Mouse (Mus musculus) limb, embryonic 14.5 days (tissue): Measurements from ENCODE around the gene Olfr1420. TPM values are rescaled to one million over a fixed set of nuclear protein-coding genes. Genes with fewer than 3 reads are reported as not detected.
"Not testable (repeated sequence)": the region's sequence is repeated elsewhere in the genome, so short reads cannot be mapped to it uniquely, and the experiment has no call there.

Experiments used
- ATAC-seq: fragments of 200-750 bp; cut with Nextera tagmentation; 2 replicates; pipeline ENCODE4 v1.8.0; 2017; ENCODE audit warnings: low read depth, moderate number of reproducible peaks, moderate TSS enrichment; ENCODE audit not compliant: low FRiP score
- DNase-seq: peaks from one replicate; pipeline ENCODE4 v3.0.0-alpha.2; 2015; ENCODE audit warnings: low spot score
- H3K27ac ChIP-seq: fragments of 300-500 bp; sonication (generic); replicated peaks from 2 replicates; pipeline ENCODE4 v1.5.1; 2014; ENCODE audit warnings: low read depth, mild to moderate bottlenecking, low read length, moderate library complexity, mixed read lengths
- H3K27me3 ChIP-seq: fragments of 300-500 bp; sonication (generic); 2 replicates; pipeline ENCODE4 v1.6.1; 2014; ENCODE audit warnings: low read length, mixed read lengths; ENCODE audit not compliant: control insufficient read depth, insufficient read depth
- H3K36me3 ChIP-seq: fragments of 300-500 bp; sonication (generic); 2 replicates; pipeline ENCODE4 v1.6.1; 2014; ENCODE audit warnings: mild to moderate bottlenecking, low read length, moderate library complexity, mixed read lengths; ENCODE audit not compliant: control insufficient read depth, insufficient read depth
- H3K4me1 ChIP-seq: fragments of 300-500 bp; sonication (generic); 2 replicates; pipeline ENCODE4 v1.6.1; 2014; ENCODE audit warnings: antibody characterized with exemption, low read length, mixed read lengths; ENCODE audit not compliant: control insufficient read depth, insufficient read depth
- H3K4me2 ChIP-seq: fragments of 300-500 bp; sonication (generic); replicated peaks from 2 replicates; pipeline ENCODE4 v1.6.1; 2014; ENCODE audit warnings: low read depth, mild to moderate bottlenecking, low read length, moderate library complexity; ENCODE audit not compliant: severe bottlenecking
- H3K4me3 ChIP-seq: fragments of 300-500 bp; sonication (generic); replicated peaks from 2 replicates; pipeline ENCODE4 v1.5.1; 2014; ENCODE audit warnings: low read length
- H3K9ac ChIP-seq: fragments of 300-500 bp; sonication (generic); 2 replicates; pipeline ENCODE4 v1.6.1; 2014; ENCODE audit warnings: mild to moderate bottlenecking, low read depth, low read length, moderate library complexity; ENCODE audit not compliant: severe bottlenecking
- H3K9me3 ChIP-seq: fragments of 300-500 bp; sonication (generic); 2 replicates; pipeline ENCODE4 v1.6.1; 2016; ENCODE audit warnings: low read length; ENCODE audit not compliant: control insufficient read depth
- POLR2A ChIP-seq: fragments of 200-500 bp; IDR thresholded peaks from 2 replicates; pipeline ENCODE4 v1.8.0; 2012; ENCODE audit warnings: inconsistent platforms, mild to moderate bottlenecking, moderate library complexity, borderline replicate concordance; ENCODE audit not compliant: insufficient read depth, insufficient read length; ENCODE audit errors: extremely low read depth
- WGBS: fragments of 180-500 bp; shearing (Covaris S2); extraction: QIAGEN DNeasy Blood & Tissue Kit; methylation state at CpG from one replicate; pipeline ENCODE4 v1.1.7; 2014; 5-methylcytosine and 5-hydroxymethylcytosine counted together
- polyA plus RNA-seq, 2 experiments: library from polyadenylated mRNA; depleted of rRNA in 1 of 2; stranded (reverse) in 1 of 2; unstranded in 1 of 2; fragments of >200 nt; fragmentation: Nextera tagmentation in 1 of 2; extraction: Ambion mirVana in 1 of 2; gene quantifications; 2 replicates each; pipeline versions ENCODE4 v1.2.1 to v1.2.3; 2012 to 2014

Gene Olfr1420
- polyA plus RNA-seq, 2 experiments = not detected

- peak; percentile 97 for ATAC-seq
Measured at GRCm38 (mm10) chr19:11912037-11912532, 25.7 kb downstream of the Olfr1420 start, which contains the start of gene Patl1. TSS of gene Patl1 (plus strand) at chr19:11912399.

GRCm38 (mm10) chr19:11912533-11913121 lies 26.3 kb downstream of the Olfr1420 start:
- H3K4me3 ChIP-seq = peak overlapping the region; percentile 82
- H3K27ac ChIP-seq = peak overlapping the region; percentile 90
- H3K4me1 ChIP-seq = peaks cover 9% of the 10 kb centered on the region
- H3K4me2 ChIP-seq = peak overlapping the region; percentile 77
- peak overlapping the region; percentile 85 for H3K9ac ChIP-seq
- no peak for TF ChIP-seq POLR2A
- peaks cover 18% of the 10 kb centered on the region; the same call in 1 of the 2 replicates for H3K36me3 ChIP-seq
- no peaks in the 10 kb centered on the region for H3K27me3 ChIP-seq
- DNase-seq (peak; percentile 58), ATAC-seq (peak; percentile 56)
- under 1% methylated on average over 24 of the region's 54 CpGs for WGBS
- H3K9me3 ChIP-seq = no peaks in the 10 kb centered on the region

More at GRCm38 (mm10) chr19:11912037-11912532, 25.7 kb downstream of the Olfr1420 start, which contains the start of gene Patl1:
- WGBS = under 1% methylated on average over 36 of the region's 53 CpGs
- Histone ChIP-seq H3K36me3 (peaks cover 18% of the 10 kb centered on the region; the same call in 1 of the 2 replicates), H3K4me2 (peak within 1 kb of the TSS; percentile 77), H3K4me1 (peaks cover 9% of the 10 kb centered on the region), H3K27me3 (no peaks in the 10 kb centered on the region), H3K27ac (peak within 1 kb of the TSS; percentile 90), H3K9ac (peak within 1 kb of the TSS; percentile 85), H3K4me3 (peak within 1 kb of the TSS; percentile 82), H3K9me3 (no peaks in the 10 kb centered on the region)
- DNase-seq = peak; percentile 99
- TF ChIP-seq POLR2A = 0 out of 2 replicates have a peak, but pooled peaks have one; percentile 7

- H3K9me3 ChIP-seq = no peaks in the 10 kb centered on the region
- H3K9ac ChIP-seq = no peak overlapping the region
- ATAC-seq (no peak), DNase-seq (peak; percentile 82)
- no peak overlapping the region for H3K4me3 ChIP-seq
- H3K4me2 ChIP-seq = no peak overlapping the region
- peaks cover 9% of the 10 kb centered on the region for H3K4me1 ChIP-seq
- no peak overlapping the region for H3K27ac ChIP-seq
- no peaks in the 10 kb centered on the region for H3K27me3 ChIP-seq
- peaks cover 32% of the 10 kb centered on the region for H3K36me3 ChIP-seq
- TF ChIP-seq POLR2A = no peak
- WGBS = 60% methylated on average over 2 of the region's 2 CpGs
Measured at GRCm38 (mm10) chr19:11915804-11916203, 29.4 kb downstream of the Olfr1420 start.

GRCm38 (mm10) chr19:11922068-11922467 lies 35.7 kb downstream of the Olfr1420 start:
- Histone ChIP-seq H3K4me1 (no peaks in the 10 kb centered on the region), H3K9me3 (no peaks in the 10 kb centered on the region), H3K4me2 (no peak overlapping the region), H3K4me3 (no peak overlapping the region), H3K27ac (no peak overlapping the region), H3K9ac (no peak overlapping the region), H3K36me3 (peaks cover 62% of the 10 kb centered on the region), H3K27me3 (no peaks in the 10 kb centered on the region)
- WGBS = 85% methylated on average over 1 of the region's 1 CpGs
- DNase-seq = no peak
- TF ChIP-seq POLR2A = no peak
- ATAC-seq = no peak

- not testable (repeated sequence) for H3K9me3 ChIP-seq, H3K27ac ChIP-seq, H3K4me1 ChIP-seq, H3K4me3 ChIP-seq, ATAC-seq, DNase-seq, H3K4me2 ChIP-seq, H3K9ac ChIP-seq, H3K27me3 ChIP-seq
- 100% methylated on average over 2 of the region's 2 CpGs for WGBS
- peaks cover 66% of the 10 kb centered on the region for H3K36me3 ChIP-seq
Measured at GRCm38 (mm10) chr19:11922515-11922914, 36.1 kb downstream of the Olfr1420 start.
